Mouse (Mus musculus): ENCODE results near the gene Retn.

The Retn gene

GRCm38 (mm10) chr8:3660889-3661288, 5.3 kb downstream of the Retn start:
- no peak for DNase-seq (ENCODE audit: low read depth, low spot score)

GRCm38 (mm10) chr8:3664405-3664804, 8.8 kb downstream of the Retn start:
- DNase-seq (ENCODE audit: low read depth, low spot score) = no peak

DNA sequence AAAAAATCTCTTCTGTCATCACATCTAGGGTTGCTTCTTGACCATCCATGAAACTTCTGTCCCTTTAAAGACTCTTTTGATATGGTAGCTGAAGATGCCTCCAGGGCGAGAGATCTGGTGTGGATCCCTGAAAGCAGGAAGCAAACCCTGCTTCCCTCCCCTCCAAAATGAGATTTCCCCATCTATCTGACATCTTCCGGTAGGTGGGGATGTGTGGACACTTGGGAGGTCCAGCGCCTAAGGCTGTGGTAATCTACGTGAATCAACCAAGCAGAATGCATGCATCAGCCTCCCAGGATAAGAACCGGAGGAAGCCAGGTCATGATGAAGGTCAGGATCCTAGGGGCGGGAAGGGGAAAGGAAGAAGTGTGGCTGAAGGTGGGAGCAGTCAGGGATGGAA, 9.9 kb downstream of the Retn start, which contains the start of gene Mcemp1:
Mcemp1 (plus strand) TSS at position 248 of the 400 bp plus-strand sequence.
- DNase-seq (ENCODE audit: low read depth, low spot score) = no peak

- DNase-seq (ENCODE audit: low read depth, low spot score) = no peak
These were observed 14.8 kb downstream of the Retn start for GRCm38 (mm10) chr8:3670388-3670787.

DNA sequence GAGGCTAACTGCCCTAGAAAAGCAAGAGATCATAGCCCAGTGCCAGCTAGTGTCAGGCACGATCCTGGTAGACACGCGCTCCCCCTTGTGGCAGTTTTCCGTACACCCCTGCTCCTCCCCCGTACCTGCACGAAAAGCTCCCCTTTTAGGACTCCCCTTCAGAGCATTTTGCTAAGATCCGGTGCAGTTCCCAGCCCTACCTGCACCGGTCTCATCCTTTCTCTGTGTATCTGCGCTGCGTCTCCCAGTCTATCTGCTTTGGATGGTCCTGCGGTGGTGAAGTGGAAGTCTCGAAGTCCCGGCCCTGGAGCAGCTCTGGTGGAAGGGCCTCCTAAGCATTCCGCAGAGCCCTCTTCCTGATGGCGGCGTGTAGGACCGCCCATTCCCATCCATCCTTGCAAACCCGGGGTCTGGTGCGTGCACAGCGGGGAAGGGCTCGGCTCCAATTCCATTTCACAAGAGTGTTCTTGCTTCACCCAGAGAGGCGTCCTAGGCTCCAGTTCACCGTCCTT, 16.5 kb downstream of the Retn start, which contains the start of gene Fcor:
Fcor (minus strand) TSS at position 383 of the 512 bp plus-strand sequence.
- peak; percentile 45 for DNase-seq (ENCODE audit: low read depth, low spot score)

- DNase-seq (ENCODE audit: low read depth, low spot score) = no peak
These were observed 19.1 kb downstream of the Retn start for GRCm38 (mm10) chr8:3674671-3675070.

GRCm38 (mm10) chr8:3676131-3676992, 20.8 kb downstream of the Retn start, which contains the start of gene Trappc5:
TSS of gene Trappc5 (plus strand) at chr8:3676299.
- DNase-seq (ENCODE audit: low read depth, low spot score) = peak; percentile 91

GRCm38 (mm10) chr8:3676993-3677579, 21.5 kb downstream of the Retn start:
- no peak for DNase-seq (ENCODE audit: low read depth, low spot score)

DNA sequence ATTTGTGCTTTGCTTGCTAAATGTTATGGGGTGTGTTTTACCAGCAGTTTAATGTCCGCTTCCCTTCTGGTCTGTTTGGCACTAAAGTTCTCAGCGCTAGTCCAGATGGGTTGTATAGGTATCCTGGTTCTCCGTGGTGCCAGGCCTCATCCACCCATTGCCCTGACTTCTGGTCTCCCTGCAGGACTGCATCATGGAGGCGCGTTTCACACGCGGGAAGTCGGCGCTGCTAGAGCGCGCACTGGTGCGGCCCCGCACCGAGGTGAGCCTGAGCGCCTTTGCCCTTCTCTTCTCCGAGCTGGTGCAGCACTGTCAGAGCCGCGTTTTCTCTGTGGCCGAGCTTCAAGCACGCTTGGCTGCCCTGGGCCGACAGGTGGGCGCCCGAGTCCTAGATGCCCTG, 23.3 kb downstream of the Retn start:
- DNase-seq (ENCODE audit: low read depth, low spot score) = no peak

DNA sequence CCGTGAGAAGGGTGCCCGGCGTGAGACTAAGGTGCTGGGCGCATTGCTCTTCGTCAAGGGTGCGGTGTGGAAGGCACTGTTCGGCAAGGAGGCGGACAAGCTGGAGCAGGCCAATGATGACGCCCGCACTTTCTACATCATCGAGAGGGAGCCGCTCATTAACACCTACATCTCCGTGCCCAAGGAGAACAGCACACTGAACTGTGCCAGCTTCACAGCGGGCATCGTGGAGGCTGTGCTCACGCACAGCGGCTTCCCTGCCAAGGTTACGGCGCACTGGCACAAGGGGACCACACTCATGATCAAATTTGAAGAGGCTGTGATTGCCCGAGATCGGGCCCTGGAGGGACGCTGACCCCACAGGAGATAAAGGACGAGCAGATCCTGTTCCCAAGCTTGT, 23.7 kb downstream of the Retn start:
- DNase-seq (ENCODE audit: low read depth, low spot score) = no peak

- DNase-seq (ENCODE audit: low read depth, low spot score) = no peak
These were observed 24.1 kb downstream of the Retn start for GRCm38 (mm10) chr8:3679656-3680055.

DNA sequence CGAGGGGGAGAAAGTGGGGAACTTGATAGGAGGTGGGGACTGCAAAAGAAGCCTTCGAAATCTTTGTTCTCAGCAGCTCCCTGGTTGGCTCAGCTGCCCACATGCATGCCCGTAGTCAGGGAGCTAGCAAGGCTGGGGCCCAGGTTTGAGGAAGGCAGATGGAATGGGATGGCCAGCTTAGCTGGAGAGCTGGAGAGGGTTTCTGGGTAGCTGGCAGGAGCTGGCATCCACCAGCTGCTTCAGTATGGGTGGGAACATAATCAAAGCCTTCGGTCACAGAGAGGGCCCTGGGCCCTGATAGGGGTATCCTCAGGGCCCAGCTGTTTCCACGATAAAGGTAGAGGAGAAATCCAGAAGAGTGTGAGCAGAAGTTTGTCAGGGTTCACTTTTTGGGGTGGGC, 26.9 kb downstream of the Retn start:
- DNase-seq (ENCODE audit: low read depth, low spot score) = no peak

GRCm38 (mm10) chr8:3683408-3684176, 28.0 kb downstream of the Retn start:
- DNase-seq (ENCODE audit: low read depth, low spot score) = no peak

DNA sequence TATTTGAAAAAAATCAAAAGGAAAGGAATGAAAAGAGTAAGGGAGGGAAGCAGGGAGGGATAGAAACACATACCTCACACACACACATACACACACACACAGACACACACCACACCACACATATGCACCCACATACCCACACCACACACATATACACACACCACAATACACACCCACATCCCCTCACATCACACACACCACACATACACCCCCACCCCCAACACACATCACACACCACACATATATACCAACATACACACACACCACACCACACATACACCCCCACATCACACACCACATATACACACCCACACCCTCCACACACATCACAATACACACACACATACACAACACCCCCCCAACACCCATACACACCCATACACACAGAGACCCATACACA, 29.0 kb downstream of the Retn start:
- DNase-seq (ENCODE audit: low read depth, low spot score) = no peak

- no peak for DNase-seq (ENCODE audit: low read depth, low spot score)
These were observed 29.9 kb downstream of the Retn start for GRCm38 (mm10) chr8:3685422-3685821.

DNA sequence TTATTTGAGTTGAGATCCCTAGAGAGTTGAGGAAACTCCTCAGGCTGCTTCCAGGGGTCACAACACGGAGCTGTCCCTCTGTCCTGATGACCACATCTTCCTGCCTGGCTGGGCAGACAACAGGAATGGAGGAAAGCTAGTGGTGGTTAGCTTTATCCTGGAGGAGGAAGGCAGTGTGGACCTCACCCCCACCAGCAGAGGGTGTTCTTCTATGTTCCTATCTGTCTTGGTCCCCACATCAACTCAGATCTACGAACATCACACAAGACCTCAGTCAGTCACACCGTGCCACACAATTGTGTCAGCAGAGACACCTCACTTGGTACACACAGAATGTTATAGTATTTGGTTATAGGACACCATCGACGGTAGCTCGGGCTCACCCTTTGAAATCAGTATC, 32.0 kb downstream of the Retn start:
- no peak for DNase-seq (ENCODE audit: low read depth, low spot score)

GRCm38 (mm10) chr8:3690774-3691173, 35.2 kb downstream of the Retn start:
- no peak for DNase-seq (ENCODE audit: low read depth, low spot score)

DNA sequence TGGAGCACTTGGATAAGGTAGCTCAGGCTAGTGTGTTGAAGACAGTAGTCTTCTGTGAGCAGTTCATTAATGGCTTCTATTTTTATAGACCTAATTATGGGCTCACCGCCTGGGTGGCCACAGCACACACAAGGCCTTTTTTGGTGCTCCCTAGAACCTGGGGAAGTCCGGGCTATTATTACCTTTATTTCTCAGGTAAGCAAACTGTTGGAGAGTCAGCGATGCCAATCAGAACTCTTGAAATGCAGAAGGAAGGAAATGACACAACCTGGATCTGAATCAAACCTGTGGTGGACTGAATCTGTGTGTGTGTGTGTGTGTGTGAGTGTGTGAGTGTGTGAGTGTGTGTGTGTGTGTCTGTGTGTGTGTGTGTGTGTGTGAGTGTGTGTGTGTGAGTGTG, 38.6 kb downstream of the Retn start, which contains the start of gene Fcer2a:
Fcer2a (minus strand) TSS at position 55 of the 400 bp plus-strand sequence.
- DNase-seq (ENCODE audit: low read depth, low spot score) = no peak

DNA sequence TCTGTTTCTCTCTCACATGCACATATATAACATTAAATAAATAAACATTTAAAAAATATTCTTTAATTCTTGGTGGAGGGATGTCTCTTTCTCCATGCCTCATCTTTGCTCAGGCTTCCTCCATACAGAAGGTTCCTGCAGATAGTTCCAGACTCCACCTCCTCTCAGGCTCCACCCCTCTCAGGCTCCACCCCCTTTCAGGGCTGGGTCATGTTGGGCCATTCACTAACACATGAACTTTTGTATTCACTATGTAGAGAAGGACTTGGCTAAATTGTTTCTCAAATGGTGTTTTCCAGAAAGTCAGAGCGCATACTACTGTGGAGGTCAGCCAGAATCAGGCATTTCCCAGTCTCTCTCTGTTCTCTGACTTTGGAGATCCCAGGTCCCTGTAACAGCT, 45.9 kb downstream of the Retn start:
- no peak for DNase-seq (ENCODE audit: low read depth, low spot score)

- no peak for DNase-seq (ENCODE audit: low read depth, low spot score)
These were observed 50.1 kb downstream of the Retn start for GRCm38 (mm10) chr8:3705711-3706110.

DNA sequence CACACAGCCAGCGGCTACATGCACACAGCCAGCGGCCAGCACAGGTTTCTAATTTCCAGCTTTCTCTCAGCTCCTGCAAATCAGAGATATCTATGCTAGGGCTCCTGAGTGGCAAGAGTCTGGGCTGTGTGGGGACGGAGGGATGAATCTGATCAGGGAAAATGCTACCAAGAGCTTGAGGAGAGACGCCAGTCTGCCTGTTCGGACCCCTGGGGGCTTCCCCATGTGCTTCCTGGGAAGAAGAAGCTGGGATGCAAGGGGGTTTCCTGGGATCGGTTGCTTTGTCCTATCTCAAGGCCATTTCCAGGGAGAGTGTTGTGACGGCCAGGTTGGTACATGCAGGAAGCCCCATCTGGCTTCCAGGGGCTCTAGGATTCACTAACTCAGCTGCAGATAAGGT, 52.0 kb downstream of the Retn start:
- DNase-seq (ENCODE audit: low read depth, low spot score) = no peak

All from skeletal muscle tissue, adult 2 months (tissue).